Mouse (Mus musculus) bone marrow macrophage, adult 2 months (primary cell): Measurements from ENCODE around the gene Disc1. TPM values are rescaled to one million over a fixed set of nuclear protein-coding genes. Genes with fewer than 3 reads are reported as not detected.

Experiments used
- H3K27ac ChIP-seq: 2 replicates; pipeline ENCODE4 v1.5.1; 2012; ENCODE audit warnings: low read depth, low read length; ENCODE audit not compliant: insufficient read depth
- H3K4me1 ChIP-seq: 2 replicates; pipeline ENCODE4 v1.6.1; 2012; ENCODE audit warnings: low read length; ENCODE audit not compliant: control insufficient read depth, insufficient read depth
- H3K4me3 ChIP-seq: 2 replicates; pipeline ENCODE4 v1.5.1; 2012; ENCODE audit warnings: mild to moderate bottlenecking, low read length, moderate library complexity; ENCODE audit not compliant: insufficient read depth
- CTCF ChIP-seq: IDR thresholded peaks from 2 replicates; pipeline ENCODE4 v1.5.1; 2012; ENCODE audit warnings: low read depth, mild to moderate bottlenecking, low read length, moderate library complexity
- POLR2A ChIP-seq: IDR thresholded peaks from 2 replicates; pipeline ENCODE4 v1.6.1; 2012; ENCODE audit warnings: mild to moderate bottlenecking, low read depth, low read length, borderline replicate concordance
- polyA plus RNA-seq: library from polyadenylated mRNA; stranded (reverse); fragments of >200 nt; gene quantifications from 2 replicates; pipeline ENCODE4 v1.2.4, GENCODE M21; 2012; ENCODE audit not compliant: missing spikeins, insufficient read depth, insufficient read length

The Disc1 gene
- polyA plus RNA-seq, 1 experiment = 2.8 TPM

DNA sequence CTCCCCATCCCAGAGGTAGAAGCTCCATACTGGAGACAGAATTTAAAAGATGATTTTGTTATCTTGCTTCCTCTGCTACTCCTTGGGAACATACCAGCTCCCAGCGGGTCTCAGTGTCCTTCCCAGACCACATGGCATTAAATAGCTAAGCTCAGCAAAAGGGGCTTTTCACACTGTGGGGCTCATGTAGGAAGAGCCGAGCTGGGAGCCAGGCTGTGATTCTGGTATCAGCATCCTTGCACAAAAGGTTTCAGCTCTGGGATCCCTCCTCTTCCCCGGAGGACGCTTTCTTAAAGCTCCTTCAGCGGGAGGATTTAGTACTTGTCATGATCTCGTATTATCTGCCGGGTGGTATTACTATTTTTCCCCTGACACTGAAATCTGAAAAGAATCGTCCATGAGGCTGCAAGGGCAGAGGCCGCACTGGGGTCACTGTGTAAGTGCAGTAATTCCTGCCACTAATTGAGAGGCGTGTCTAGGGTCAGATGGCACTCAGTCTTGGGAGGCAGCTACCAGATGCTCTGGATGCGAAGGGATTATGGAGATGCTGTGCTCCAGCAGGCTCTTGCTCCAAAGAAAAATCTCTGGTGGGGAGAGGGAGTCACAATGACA lies 223.2 kb downstream of the Disc1 start:
- no peak for TF ChIP-seq CTCF
- no peak for TF ChIP-seq POLR2A
- Histone ChIP-seq H3K27ac (no peak overlapping the region), H3K4me3 (no peak overlapping the region), H3K4me1 (peaks cover 19% of the 10 kb centered on the region)

DNA sequence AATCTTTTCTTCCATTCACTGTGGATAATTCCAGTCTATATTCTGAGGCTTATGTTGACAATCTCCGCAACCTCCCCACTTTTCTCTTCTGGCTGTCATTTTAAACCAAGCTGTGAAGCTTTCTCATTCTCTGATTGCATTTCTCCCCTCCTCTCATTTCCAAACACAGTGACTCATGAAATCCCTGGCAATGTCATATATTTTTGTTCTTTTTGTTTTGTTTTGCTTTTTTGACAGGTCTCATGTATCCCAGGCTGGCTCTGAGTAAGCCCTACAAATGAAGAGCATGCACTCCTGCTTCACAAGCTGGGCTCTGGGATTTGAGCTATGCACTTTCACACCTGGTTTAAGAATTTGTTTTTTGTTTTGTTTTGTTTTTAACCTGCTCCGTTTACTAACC lies 225.2 kb downstream of the Disc1 start:
- H3K27ac ChIP-seq = no peak overlapping the region
- H3K4me3 ChIP-seq = no peak overlapping the region
- no peak for TF ChIP-seq POLR2A
- TF ChIP-seq CTCF = no peak
- peaks cover 33% of the 10 kb centered on the region for H3K4me1 ChIP-seq

GRCm38 (mm10) chr8:125279892-125280291 lies 225.9 kb downstream of the Disc1 start:
- Histone ChIP-seq H3K4me1 (peaks cover 33% of the 10 kb centered on the region), H3K4me3 (no peak overlapping the region), H3K27ac (no peak overlapping the region)
- no peak for TF ChIP-seq CTCF
- no peak for TF ChIP-seq POLR2A

DNA sequence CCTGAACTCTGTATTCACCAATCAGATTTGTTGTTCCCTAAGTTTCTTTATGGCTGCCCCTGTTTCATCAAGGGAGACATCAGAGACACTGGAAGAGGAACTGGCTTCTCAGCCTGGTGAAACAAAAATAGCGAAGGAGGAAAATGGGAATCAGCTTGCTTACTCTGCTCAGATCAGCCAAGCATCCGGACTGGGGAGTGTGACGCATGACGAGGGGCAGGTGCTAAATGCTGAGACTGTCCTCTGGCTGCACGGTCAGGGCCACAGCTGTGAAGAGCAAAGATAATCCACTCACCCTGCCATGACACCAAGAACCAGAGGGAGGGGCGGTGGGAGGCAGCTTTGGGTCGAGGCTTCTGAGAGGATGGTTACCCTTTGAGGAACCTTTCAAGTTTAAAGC lies 228.5 kb downstream of the Disc1 start:
- TF ChIP-seq CTCF (no peak), POLR2A (no peak)
- Histone ChIP-seq H3K4me1 (peaks cover 41% of the 10 kb centered on the region), H3K27ac (peak overlapping the region; percentile 79), H3K4me3 (no peak overlapping the region)

GRCm38 (mm10) chr8:125283542-125283941 lies 229.5 kb downstream of the Disc1 start:
- H3K4me3 ChIP-seq = no peak overlapping the region
- H3K27ac ChIP-seq = no peak overlapping the region
- no peak for TF ChIP-seq POLR2A
- no peak for TF ChIP-seq CTCF
- H3K4me1 ChIP-seq = peaks cover 43% of the 10 kb centered on the region

- TF ChIP-seq POLR2A = no peak
- TF ChIP-seq CTCF = no peak
- Histone ChIP-seq H3K4me3 (no peak overlapping the region), H3K27ac (no peak overlapping the region), H3K4me1 (peaks cover 43% of the 10 kb centered on the region)
Observed at GRCm38 (mm10) chr8:125284875-125285274, 230.9 kb downstream of the Disc1 start.

GRCm38 (mm10) chr8:125285391-125285790 lies 231.4 kb downstream of the Disc1 start:
- no peak for TF ChIP-seq CTCF
- TF ChIP-seq POLR2A = no peak
- Histone ChIP-seq H3K4me3 (no peak overlapping the region), H3K27ac (peak overlapping the region; percentile 89), H3K4me1 (peaks cover 43% of the 10 kb centered on the region)

DNA sequence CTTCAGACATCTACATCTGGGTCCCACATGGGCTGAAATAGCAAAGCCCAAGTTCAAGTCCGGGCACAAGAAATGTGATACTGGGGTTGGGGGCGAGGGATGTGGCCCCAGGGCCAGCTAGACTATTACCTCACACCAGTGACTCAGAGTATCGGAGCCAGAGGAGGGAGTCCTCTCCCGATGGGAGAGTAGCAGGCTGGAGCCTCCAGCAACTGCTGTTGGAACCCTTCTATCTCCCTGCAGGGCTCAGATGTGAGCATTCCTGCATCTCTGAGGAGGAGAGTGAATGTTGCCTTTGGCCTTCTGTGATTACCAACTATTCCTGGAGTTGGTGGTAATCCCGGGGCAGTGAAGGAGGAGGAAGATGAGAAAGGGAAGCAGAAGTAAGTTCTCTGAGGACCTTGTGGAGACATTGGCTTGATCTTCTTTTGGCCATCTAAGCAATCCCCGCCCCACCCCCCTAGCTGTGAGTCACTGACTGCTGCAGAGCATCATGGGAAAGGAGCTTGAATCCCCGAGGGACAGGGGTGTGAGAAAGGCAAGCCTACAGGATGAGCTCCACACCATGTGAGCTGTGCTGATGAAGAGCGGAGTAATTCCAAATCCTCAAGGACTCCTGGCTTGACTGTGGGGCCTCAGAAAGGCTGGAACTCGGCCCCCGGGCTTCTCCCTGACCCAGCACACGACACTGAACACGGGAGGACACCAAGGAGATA lies 232.1 kb downstream of the Disc1 start:
- Histone ChIP-seq H3K4me1 (peaks cover 43% of the 10 kb centered on the region), H3K27ac (peak overlapping the region; percentile 89), H3K4me3 (peak overlapping the region; percentile 63)
- peak; percentile 82; the same call in 1 of the 2 replicates for TF ChIP-seq POLR2A
- 0 out of 2 replicates have a peak, but pooled peaks have one; percentile 14 for TF ChIP-seq CTCF

DNA sequence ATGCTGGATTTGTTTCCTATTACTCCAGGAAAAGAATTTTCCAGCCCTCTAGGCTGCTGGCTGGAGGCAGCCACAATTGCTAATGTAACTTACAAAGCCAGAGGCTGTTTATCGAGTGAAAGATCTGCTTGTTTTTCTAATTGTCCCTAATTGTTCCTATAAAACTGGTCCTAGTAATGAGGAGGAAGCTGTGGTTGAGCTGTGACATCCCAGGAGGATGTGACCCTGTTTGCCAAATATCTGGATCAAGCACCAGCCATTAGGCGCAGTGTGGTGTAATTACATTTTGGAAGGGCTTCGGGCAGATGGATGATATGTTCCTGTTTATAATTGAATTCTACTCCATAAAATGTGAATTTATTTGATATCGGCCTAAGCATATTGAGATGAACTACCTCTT lies 233.3 kb downstream of the Disc1 start:
- Histone ChIP-seq H3K4me3 (peak overlapping the region; percentile 63), H3K27ac (peak overlapping the region; percentile 89), H3K4me1 (peaks cover 37% of the 10 kb centered on the region)
- TF ChIP-seq CTCF (no peak), POLR2A (no peak)

- H3K4me3 ChIP-seq = no peak overlapping the region; the same call in 1 of the 2 replicates
- peak overlapping the region; percentile 41 for H3K27ac ChIP-seq
- H3K4me1 ChIP-seq = peaks cover 34% of the 10 kb centered on the region
- no peak for TF ChIP-seq POLR2A
- no peak for TF ChIP-seq CTCF
Observed at GRCm38 (mm10) chr8:125287841-125288341, 233.9 kb downstream of the Disc1 start.
